Mouse (Mus musculus) C2C12 (cell line): Measurements from ENCODE around the gene Kntc1.

Source experiments
- CEBPB ChIP-seq: IDR thresholded peaks from one replicate; pipeline ENCODE4 v1.6.1; 2011; ENCODE audit warnings: low read depth, mild to moderate bottlenecking, control low read depth, moderate library complexity
- CTCF ChIP-seq: IDR thresholded peaks from one replicate; pipeline ENCODE4 v1.5.1; 2011; ENCODE audit not compliant: control insufficient read depth, insufficient read depth, insufficient read length
- MAX ChIP-seq: IDR thresholded peaks from one replicate; pipeline ENCODE4 v1.6.1; 2011; ENCODE audit warnings: mild to moderate bottlenecking, control low read depth
- MYOD1 ChIP-seq: IDR thresholded peaks from one replicate; pipeline ENCODE4 v1.6.1; 2011; ENCODE audit warnings: low read depth; ENCODE audit not compliant: control insufficient read depth, insufficient read length
- USF1 ChIP-seq: IDR thresholded peaks from one replicate; pipeline ENCODE4 v1.6.1; 2011; ENCODE audit warnings: low read depth, mild to moderate bottlenecking, control low read depth, moderate library complexity

DNA sequence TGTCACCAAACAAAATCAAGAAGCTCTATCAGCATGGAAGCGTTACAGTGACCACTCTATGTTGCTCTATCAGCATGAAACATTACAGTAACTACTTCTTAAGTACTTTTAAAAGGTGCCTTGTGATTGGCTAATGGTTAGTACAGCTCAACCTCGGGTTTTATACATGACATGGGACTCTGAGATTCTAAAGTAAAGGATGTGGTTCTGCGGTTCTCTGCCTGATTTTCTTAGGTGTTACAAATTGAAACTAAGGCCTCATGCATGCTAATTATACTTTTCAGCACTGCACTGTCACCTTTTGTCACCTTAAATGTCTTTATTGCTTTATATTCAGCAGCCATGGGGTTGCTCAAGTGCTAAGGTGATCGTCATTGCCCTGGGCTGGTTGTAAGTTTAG is 32.3 kb downstream of the Kntc1 start:
- no peak for TF ChIP-seq MAX
- TF ChIP-seq CTCF, result no peak
- no peak for TF ChIP-seq MYOD1
- TF ChIP-seq USF1, result no peak
- no peak for TF ChIP-seq CEBPB
